Mouse (Mus musculus) lung, adult 10 weeks (tissue): Measurements from ENCODE around the gene AW549877. TPM values are rescaled to one million over a fixed set of nuclear protein-coding genes. Genes with fewer than 3 reads are reported as not detected.

Source experiments
- polyA plus RNA-seq: library from polyadenylated mRNA; stranded (reverse); fragments of 350-450 nt; fragmentation: Illumina TruSeq; extraction: RNeasy Lipid Tissue Mini Kit (QIAGEN cat#74804); gene quantifications from one replicate; pipeline ENCODE4 v1.2.3, GENCODE M21; 2014; ENCODE audit warnings: low read depth, low replicate concordance; ENCODE audit not compliant: insufficient read depth

AW549877 gene
- polyA plus RNA-seq: 14.2 TPM

GRCm38 (mm10) chr15:3995448-3996266 is at the start of gene AW549877:
Gene AW549877 (minus strand): TSS chr15:3995744.

GRCm38 (mm10) chr15:4026231-4026773 is 30.8 kb upstream of the AW549877 start, which contains the start of gene Oxct1:
Gene Oxct1 (plus strand): TSS chr15:4026383.

GRCm38 (mm10) chr15:3979061-3979848 is 16.3 kb downstream of the AW549877 start, which contains the start of gene Fbxo4:
Gene Fbxo4 (minus strand): TSS chr15:3979573.

Other genes starting within 250 kb of the AW549877 start
- gene Fbxo4, start 16.2 kb downstream of the AW549877 start, polyA plus RNA-seq: 18.8 TPM
- 45.1 TPM for gene Oxct1, start 30.6 kb upstream of the AW549877 start, polyA plus RNA-seq